Mouse (Mus musculus) cerebellum, adult 9-11 months (tissue): ENCODE data around the gene Foxp1.
A peak's percentile ranks its signal among the peaks of the same experiment; 100 is the strongest.

Source experiments
- DNase-seq: peaks from one replicate; pipeline ENCODE4 v3.0.0; 2022

Gene Foxp1

DNA sequence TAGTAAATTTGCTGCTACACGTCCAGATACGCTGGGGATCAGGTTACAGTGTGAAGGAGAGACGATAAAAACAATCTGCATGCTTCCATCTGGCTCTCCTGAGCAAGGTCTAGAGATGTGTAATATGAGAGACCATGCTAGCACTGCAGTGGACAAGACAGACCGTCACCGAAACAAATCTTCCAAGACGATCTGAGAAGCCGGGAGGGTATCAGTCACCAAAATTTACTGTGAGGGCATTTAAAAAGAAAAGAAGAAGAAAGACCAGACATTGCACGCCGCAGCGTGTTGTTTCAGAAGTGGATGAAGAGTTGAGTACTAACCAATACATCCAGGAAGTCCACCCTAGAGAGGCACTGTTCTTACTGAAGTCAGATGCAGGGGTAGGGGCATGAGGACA, 39.0 kb downstream of the Foxp1 start:
- no peak for DNase-seq

DNA sequence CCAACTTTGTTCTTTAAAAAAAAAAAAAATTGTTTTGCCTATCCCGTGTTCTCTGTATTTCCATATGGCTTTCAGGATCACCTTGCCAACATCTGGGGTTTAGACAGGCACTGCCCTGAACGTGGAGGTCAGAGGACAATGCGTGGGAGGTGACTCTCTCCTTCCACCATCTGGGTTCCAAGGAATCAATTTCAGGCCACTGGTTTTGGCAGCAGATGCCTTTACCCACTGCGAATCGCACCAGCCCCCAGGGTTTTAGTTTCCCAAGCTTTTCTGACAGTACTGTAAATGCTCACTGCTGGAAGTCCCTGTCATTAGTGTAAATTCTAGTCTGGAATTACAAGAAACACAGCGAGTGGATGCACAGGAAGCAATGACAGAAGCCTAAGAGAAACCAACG, 41.0 kb downstream of the Foxp1 start:
- DNase-seq = no peak

DNA sequence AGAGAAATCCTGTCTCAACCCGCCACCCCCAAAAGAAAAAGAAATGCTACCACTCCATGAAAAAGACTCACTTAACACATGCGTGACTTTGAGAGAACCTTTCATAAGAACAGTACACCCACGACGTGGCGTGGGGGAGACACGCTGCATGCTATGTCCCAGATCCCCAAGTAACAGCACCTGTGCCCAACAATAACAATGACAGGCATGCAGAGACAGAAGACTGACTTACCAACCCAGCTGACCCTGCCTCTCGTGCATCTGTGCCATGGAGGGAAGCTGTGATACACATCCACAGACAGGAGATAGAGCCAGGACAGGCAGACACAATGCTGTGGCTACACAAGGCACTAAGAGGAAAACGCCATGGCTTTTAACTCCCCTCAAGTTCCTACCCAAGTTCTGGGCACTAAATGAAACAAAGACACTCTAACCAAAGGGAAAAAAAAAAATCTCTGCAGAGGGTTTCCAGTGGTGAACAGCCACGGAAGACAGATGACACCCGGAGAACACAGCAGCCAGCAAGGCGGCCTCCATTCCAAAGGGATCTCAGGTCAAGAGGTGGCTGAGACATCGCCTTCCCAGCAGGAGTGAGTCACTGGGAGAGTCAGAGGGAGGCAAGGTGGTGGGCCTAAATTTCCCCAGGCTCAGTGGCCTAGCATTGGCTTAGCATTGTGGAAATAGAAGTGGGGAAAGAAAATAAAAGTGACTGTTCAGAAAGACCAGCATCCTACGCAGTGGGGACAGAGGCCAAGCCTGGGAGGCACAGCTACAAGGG, 43.5 kb downstream of the Foxp1 start:
- DNase-seq = no peak

DNA sequence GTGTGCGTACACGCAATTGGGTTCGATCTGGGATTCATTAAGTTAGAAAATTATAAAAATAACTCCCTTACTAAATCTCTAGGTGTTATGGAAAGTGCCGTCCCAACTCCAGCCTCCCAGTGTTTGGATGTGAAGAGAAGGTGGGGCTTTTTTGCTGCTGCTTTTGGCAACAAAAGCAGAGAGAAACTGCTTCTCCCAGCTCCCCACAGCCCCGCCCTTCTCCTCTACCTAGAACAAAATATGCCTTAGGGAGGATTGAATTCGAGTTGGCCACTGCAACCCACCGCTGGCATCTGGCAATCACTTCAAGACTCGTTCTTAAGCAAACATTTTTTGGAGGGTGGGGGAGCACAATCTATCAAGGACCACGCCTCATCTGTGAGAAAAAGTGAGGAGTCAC, 47.5 kb downstream of the Foxp1 start:
- no peak for DNase-seq

DNA sequence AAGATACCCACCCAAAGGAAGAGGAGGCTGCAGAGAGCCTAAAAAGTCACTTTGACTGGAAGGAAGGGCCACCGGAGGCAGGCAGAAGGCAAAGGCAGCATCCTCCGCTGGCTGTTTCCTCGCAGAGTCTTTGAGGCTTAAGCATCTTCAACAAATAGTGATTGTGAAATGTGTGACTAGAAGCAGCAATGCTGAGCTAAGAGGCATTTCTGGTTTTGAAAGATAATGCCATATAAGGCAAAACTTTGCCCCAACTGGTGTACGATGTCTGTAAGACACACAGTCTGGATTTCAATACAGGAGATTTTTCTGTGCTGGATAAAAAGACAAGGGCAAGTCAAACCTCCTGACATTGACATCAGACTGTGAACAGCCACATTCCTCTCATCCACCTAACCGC, 51.6 kb downstream of the Foxp1 start:
- DNase-seq = no peak

DNA sequence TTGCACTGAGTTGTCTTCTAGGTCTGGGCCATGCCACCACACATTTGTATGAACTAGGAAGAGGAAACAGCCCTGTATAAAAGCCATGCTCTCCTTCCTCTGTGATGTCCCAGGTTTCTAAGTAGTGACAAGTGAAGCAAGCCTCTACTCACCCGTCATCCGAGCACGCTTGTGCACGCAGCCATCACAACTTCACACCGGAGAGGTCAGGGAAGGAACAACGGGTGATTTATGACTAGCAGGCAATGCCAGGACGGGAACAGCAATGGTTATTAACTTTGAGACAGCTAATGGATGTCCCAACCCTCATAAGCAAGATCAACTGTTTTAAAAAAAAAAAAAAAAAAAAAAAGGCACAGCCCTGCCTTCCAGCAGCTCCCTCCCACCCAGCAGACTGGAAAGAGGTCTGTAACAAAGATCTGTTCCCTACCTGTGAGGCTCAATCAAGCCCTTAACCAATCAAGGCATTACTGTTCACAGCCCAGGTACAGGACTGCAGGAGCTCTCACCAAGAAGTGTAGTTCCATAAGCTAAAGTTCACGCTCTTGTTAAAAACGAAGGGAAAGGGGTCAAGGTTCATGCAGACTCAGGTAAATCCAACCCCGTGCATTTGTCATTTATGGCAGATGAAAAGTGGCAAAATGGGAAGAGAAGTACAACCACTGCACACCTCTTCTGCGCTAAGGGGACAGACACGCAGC, 53.2 kb downstream of the Foxp1 start:
- DNase-seq = no peak

DNA sequence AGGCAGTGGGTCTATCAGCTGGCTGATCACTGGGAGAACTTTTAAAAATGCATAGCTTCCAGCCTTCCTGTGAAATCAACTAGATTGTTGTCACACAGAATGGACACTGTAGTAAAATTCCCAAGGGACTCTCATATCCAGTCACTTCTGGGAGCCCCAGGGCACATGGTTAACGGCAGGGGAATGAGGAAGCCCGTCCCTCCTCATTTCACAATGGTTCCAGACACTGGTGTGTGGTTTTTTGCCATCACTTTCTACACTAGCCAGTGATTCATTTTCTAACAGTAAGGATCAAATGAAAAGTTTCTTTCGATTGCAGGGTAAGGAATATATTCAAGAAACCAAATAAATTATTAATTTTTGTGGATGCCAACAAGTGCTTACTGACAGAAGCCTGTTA, 54.7 kb downstream of the Foxp1 start:
- no peak for DNase-seq

DNA sequence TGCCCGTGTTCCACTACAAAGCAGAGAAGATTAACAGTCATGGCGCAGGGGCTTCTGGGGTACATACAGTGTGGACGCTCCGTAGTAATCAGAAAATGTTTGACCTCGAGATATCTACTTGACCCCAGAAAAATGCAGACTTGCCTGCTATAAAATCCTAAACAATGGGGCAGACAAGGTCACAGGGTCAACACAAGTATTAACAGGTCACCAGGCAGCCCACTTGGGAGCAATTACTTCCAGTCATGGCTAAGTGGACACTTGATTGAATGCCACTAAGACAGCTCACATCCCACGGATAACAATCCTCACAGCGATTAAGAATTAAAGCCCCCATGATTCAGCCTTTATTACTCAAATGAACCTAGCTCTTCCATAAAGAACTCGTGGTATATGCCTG, 55.4 kb downstream of the Foxp1 start:
- no peak for DNase-seq

DNA sequence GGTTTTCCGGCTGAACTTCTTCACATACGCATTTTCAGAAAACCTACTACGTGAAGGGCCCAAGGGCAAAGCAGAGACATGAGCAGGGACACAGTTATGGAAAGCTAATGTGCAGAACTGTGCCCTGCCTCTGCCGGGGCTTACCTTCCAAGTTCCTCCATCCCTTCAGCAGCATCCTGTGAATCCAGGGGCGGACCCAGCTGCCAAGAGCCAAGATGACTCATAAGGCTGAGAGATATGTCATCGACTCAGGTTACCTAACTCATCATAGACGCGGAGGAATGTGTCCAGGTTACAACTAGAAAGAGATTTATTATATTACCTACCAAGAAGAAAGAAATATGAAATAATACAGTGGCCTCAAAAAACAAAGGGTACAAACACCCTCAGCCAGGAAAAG, 56.2 kb downstream of the Foxp1 start:
- DNase-seq = no peak

DNA sequence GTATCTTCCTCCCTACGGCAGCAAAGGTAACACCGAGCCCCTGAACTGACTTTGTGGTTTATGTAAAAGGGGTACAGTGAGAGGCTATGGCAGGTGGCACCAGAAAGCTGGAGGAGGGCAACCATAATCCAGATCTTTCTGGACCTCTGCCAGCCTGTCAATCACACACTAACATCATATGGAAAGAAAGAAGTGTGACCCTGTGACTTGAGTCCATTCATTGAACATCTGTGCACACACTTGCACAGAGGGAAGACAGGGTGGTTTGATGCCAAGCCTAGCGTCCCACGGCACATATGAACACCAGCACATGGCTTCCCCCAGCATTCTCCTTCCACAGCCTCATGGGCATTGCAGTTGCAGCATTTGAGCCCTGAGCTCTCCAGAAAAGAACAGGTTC, 58.1 kb downstream of the Foxp1 start:
- DNase-seq = no peak

DNA sequence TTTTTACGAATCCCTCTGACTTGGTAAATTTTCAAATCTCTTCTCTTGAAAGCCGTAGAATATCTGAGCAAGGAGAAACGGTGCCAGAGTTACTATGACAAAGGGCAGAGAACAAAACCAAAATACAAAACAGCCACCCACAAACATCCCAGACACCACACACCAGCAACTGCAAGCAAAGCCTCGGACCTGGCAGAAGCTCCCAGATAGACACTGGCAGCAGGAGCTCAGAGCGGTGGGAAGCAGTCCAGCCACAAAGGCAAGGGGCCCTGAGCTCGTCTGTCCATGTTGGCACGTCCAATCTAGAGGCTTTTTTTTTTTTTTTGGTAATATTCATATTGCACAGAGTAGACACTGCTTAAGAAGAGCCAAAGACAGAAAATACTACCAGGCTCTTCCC, 58.6 kb downstream of the Foxp1 start:
- peak; percentile 72 for DNase-seq

DNA sequence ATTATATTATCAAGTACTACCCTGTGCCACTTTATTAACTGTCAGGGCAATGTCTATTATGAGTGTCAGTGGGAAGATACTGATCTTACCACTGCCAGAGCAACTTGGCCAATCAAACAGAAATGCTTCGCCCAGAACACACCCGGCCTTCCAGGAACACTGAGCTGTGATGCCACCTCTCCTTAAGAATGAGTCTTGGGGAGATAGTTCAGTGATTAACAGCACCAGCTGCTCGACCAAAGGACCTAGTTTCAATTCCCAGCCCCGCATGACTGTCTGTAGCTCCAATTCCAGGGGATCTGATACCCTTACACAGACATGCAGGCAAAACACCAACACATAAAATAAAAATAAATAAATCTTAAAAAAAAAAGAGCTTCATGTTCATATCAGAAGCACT, 63.7 kb downstream of the Foxp1 start:
- DNase-seq = no peak

DNA sequence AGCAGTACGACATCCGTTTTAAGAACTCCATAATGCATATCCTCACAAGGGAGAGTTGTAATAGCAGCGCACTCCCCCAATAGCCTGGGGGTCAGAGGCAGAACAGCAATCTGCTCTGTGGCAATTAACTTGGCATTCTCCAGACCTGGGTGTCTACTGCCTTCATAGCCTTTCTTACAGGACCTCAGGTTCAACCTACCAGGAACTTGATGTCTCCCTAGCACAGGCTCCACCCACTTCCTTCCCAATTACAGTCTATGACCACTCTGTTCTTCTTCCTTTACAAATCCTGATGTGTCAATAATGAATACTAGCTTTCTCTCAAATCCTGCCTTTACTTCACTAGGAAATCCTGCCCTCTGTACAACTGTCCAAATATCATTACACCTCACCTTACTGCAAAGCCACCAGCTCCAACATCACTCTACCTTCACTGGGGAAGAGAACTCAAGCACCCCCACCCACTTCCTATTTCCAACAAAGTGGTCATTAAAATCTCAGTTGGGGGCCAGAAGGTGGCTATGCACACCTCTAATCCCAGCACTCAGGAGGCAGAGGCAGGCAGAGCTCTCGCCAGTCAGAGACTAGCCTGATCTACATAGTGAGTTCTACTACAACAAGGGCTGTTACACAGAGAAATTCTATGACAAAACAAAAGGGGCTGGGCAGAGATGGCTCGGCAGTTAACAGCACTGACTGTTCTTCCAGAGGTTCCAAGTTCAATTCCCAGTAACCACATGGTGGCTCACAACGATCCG, 68.6 kb downstream of the Foxp1 start:
- no peak for DNase-seq

DNA sequence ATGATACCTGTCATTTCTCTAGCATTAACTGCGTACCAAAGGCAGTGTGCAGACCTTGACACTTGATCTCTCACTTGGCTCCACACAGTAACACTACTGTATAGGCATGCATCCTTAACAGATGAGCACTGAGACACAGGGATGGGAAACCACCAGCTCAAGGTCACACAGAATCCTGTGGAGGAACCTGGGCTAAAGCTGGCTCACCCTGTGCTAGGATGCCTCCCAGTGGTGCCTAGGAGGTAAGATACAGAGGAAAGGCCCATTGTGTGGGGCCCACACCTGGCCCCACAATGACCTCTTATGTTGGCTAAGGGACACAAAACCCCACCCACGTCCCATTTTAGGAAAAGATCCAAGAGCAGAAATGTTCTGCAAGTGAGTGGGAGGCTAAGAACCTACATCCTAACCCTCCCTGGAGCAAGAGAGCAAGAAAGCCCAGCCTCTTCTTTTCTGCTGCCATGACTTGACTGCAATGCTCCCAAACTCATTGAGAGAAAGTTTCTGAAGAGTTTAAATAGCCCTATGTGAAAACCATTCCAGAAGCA, 69.8 kb downstream of the Foxp1 start:
- no peak for DNase-seq

DNA sequence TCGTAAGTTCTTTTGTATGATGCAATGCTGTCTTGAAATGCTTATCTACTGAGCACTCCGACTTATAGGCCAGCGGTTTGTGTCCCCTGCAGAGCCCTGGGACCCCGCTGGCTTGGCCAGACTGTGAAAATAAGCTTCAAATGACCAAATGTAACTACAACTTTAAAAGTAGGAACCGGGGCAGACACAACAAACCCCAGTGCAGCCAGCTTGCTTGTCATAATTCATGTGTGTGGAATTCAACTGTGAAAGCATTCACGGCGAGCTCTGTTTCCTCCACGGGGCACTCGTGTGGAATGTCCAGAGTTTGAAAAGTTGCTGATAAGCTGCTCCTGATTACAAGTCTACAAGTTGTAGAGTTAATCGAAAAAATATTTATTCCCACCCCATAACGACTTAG, 71.0 kb downstream of the Foxp1 start:
- no peak for DNase-seq

DNA sequence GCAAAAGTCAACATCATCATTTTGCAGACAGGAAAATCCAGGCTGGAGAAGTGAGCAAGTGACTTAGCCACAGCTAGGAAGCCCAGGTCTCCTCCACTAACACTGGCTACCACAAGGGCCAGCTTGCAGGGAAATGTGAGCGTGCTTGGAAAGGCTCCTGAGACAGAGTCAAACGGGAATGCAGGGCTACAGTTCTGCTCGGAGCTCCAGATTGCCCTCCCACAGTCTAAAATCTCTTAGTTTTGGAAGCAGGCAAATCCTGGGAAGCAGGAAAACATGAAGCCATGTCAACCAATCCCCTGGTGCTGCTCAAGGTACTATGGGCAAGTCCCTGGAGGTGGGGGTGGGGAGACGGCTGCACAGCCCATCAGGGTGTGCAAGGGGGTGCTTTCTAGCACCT, 75.1 kb downstream of the Foxp1 start:
- DNase-seq = no peak

DNA sequence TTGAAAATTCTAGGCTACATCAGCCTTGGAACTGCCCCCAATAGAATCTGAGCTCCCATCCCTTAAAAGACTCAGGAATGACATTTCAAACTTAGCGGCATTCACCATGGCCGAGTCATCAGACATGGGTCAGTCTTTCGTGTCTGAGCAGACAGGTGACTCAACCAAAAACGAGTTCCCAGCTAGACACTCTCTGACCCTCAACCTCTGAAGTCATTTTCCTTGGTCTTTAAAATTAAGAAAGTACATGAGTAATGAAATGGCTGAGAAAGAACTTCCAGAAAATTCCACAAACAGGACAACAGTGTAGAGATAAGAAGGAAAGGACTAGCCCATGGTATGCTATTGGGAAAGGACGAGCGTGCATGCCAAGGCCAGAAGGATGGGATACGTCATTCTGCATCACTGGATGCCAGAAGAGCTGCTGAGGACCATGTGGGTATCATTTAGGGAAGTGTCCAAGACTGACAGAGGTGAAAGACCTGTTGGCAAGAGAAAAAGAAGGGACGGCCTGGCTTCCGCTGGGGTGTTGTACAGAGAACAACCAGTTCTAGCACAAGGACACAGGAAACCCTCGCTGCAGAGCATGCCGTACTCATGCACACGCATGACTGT, 75.6 kb downstream of the Foxp1 start:
- peak; percentile 65 for DNase-seq

DNA sequence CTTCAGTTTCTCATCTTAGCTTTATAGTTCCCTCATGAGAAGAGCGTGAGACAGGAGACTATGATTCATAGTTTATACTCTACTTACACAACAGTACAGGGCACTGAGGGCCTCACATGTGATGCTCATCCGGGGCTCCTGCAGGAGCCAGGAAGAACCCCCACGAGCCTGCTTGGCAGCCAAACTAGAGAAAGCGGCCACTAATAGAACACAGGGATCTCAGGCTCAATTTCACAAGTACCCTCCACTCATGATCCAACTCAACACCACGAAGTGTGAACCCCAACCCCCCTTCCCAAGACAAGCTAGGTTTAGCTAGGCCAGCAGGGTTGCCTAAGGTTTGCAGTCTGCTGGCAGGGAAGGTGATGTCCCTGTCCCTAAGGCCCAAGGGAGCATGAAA, 79.1 kb downstream of the Foxp1 start:
- DNase-seq = no peak

DNA sequence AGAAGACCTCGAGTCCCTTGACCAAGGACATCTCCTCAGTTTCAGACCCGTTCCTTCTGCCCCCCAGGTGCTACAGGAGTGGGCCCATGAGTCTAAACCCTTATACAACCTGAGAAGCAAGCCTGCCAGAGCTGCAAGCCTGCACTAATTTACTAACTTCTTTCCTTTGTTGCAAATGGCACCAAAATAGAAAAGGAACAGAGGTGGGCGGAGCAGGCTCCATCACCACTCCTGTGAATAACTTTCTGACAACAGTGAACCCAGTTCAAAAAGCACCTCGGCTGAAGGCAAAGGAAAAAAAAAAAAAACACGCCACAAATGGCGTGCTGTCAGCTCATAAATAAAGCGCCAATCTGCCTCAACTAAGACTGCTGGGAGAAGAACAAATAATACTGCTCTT, 81.4 kb downstream of the Foxp1 start:
- no peak for DNase-seq

DNA sequence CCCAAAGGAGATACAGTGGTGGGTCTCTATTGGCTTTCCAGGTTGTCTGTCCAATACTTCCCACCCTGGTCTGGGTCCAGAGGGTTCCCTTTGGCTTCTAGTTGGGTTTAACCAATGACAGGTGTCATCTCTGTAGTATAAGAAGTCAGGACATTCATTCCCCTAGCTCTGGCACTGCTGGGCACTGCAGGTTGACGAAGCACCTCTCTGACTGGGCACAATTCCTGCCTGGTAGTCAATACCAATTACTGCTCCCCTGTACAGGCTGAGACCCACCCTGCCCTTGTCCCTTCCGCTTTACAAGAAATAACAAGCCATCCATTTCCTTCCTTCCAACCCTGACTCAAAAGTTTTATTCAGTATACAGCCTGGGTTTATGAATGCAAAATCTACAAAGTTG, 81.9 kb downstream of the Foxp1 start:
- no peak for DNase-seq

DNA sequence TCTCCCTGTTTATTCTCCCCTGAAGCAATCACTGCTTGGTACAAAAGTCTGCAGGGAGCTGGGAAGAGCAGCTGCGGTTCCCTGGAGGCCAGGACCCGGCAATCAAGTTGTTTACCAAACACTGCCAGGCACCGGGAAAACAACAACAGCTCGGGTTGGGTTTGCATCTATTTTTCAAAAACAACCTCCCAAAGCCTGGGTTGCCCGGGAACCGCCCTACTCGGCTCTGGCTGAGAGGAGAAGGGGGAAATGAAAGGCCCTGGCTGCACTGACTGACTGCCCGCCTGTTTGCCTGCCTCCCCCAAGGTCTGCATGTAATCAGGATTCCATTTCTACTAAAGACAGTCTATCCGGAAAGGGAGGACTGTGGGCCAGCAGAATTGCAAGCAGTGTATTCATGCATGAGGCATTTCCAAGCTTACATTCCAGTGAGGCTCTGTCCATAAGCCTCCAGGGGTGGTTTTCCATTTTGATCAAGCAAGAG, 82.6 kb downstream of the Foxp1 start:
- DNase-seq = no peak

DNA sequence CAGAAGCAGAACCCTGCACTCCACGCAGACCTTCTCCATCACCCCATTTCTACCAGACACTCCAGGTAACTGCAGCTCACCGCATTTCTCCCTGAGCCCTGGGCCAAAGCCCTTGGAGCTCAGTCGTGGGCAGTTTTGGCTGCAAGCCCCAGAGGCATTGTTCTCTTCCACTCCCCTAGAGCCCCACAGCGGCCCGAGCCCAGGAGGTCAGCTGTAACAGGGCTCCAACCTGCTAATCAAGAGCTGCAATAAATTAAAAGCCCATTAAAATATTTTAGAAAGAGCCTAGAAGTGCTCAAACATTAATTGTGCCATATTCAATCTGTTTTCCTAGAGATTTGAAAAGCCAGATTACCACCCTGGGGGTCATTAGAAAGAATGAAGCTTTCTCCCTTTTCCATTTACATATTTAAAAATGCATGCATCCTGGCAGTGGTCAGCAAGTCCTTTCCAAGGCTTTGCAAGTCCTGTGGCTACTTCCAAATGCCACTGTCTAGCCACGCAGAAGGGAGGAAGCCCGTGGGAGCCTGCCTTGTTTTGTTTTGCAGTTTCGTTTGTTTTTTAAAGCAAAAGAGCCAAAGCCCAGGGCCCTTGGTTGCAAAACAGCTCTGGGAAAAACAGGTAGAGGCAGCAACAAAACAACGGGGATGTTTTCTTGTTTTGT, 83.2 kb downstream of the Foxp1 start:
- DNase-seq = no peak

DNA sequence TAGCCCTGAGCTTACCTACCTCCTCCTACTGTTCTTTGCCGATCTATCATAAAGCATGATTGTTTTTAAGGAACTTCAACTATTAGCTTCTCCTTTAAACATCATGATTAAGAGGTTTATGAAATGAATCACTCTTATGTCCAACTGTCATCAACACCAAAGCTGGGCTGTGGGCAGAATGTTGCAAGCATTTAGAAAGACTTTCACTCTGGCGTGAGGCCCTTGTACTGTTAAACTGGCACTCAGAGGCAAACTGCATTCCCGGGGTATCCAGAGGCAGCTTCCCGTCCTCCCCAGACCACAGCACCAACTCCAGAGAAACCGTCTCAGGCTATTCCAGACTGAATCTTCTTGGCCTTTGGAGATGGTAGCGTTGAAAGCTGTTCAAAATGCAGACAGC, 86.2 kb downstream of the Foxp1 start:
- no peak for DNase-seq
